In genomic region chr17:84818390-84818789, GRCm38 (mm10) we compare ENCODE assay signal across 16 mouse cellular contexts.
"Had no signal": no experiment of that assay in that cellular context is flagged by ENCODE, and none has a peak within 500 bp of the region (broad histone marks: within the 10 kb centered on the region; RNA-seq: fewer than 3 reads in every experiment).

No protein-coding gene starts in this region.

- H3K36me3 ChIP-seq: neural tube, embryonic 13.5 days; neural tube, embryonic 15.5 days; stomach, embryonic 15.5 days had no signal

- H3K4me1 ChIP-seq: stomach, embryonic 15.5 days had no signal

- DNase-seq: retina, postnatal 1 day; right cerebral cortex, adult 18-20 months; right cerebral cortex, postnatal 14 days; right cerebral cortex, postnatal 25 days; right cerebral cortex, postnatal 4 days; spleen, adult 18-20 months; thymus, adult 18-20 months; thymus, adult 2 months; thymus, postnatal 14 days; thymus, postnatal 25 days; thymus, postnatal 36 days; thymus, postnatal 4 days had no signal

- H3K9ac ChIP-seq: neural tube, embryonic 13.5 days; neural tube, embryonic 15.5 days; stomach, embryonic 15.5 days had no signal

- H3K4me3 ChIP-seq: neural tube, embryonic 13.5 days; neural tube, embryonic 15.5 days; stomach, embryonic 15.5 days had no signal

- H3K4me2 ChIP-seq: neural tube, embryonic 13.5 days; neural tube, embryonic 15.5 days; stomach, embryonic 15.5 days had no signal

- H3K27ac ChIP-seq: neural tube, embryonic 13.5 days; neural tube, embryonic 15.5 days; stomach, embryonic 15.5 days; stomach, postnatal 0 days had no signal

- H3K27me3 ChIP-seq: neural tube, embryonic 13.5 days; neural tube, embryonic 15.5 days; stomach, embryonic 15.5 days had no signal

- H3K9me3 ChIP-seq: neural tube, embryonic 13.5 days; neural tube, embryonic 15.5 days; stomach, embryonic 15.5 days had no signal
